Mouse (Mus musculus) heart, adult 2 months (tissue): ENCODE results near the gene Mrc1. TPM values are rescaled to one million over a fixed set of nuclear protein-coding genes. Genes with fewer than 3 reads are reported as not detected.

Source experiments
- DNase-seq, 2 experiments: peaks; one replicate each; pipeline ENCODE4 v3.0.0; 2021
- H3K27ac ChIP-seq: fragments of 200-600 bp; 2 replicates; pipeline ENCODE4 v1.8.1; 2022
- H3K27me3 ChIP-seq: fragments of 200-500 bp; 2 replicates; pipeline ENCODE4 v1.6.1; 2012; ENCODE audit warnings: mild to moderate bottlenecking, low read length, inconsistent platforms, mixed read lengths; ENCODE audit not compliant: control insufficient read depth, insufficient read depth
- H3K36me3 ChIP-seq: fragments of 200-500 bp; 2 replicates; pipeline ENCODE4 v1.6.1; 2012; ENCODE audit warnings: low read length, inconsistent platforms; ENCODE audit not compliant: control insufficient read depth, insufficient read depth
- H3K4me1 ChIP-seq: fragments of 200-500 bp; 2 replicates; pipeline ENCODE4 v1.6.1; 2011; ENCODE audit warnings: low read length; ENCODE audit not compliant: control insufficient read depth, insufficient read depth
- H3K4me3 ChIP-seq: fragments of 200-600 bp; 2 replicates; pipeline ENCODE4 v1.8.1; 2022
- H3K79me2 ChIP-seq: fragments of 200-500 bp; replicated peaks from 2 replicates; pipeline ENCODE4 v1.6.1; 2012; ENCODE audit warnings: mild to moderate bottlenecking, inconsistent platforms, low read length, moderate library complexity, mixed read lengths; ENCODE audit not compliant: control insufficient read depth, insufficient read depth
- H3K9ac ChIP-seq: fragments of 200-500 bp; 2 replicates; pipeline ENCODE4 v1.6.1; 2012; ENCODE audit warnings: low read depth, mild to moderate bottlenecking, control low read depth, inconsistent platforms, low read length, mixed read lengths
- CTCF ChIP-seq: fragments of 200-600 bp; IDR thresholded peaks from 2 replicates; pipeline ENCODE4 v1.8.1; 2022; ENCODE audit warnings: antibody characterized with exemption, mild to moderate bottlenecking, moderate library complexity
- EP300 ChIP-seq: fragments of 200-500 bp; IDR thresholded peaks from 2 replicates; pipeline ENCODE4 v1.6.1; 2011; ENCODE audit warnings: low read depth, low read length, control low read depth; ENCODE audit not compliant: insufficient read depth
- POLR2A ChIP-seq: fragments of 200-500 bp; IDR thresholded peaks from 2 replicates; pipeline ENCODE4 v1.6.1; 2011; ENCODE audit warnings: mild to moderate bottlenecking, low read depth, low read length, control low read depth; ENCODE audit not compliant: insufficient read depth
- WGBS: fragments of 180-500 bp; shearing (Covaris S2); methylation state at CpG from one replicate; pipeline ENCODE4 v1.1.7; 2018; 5-methylcytosine and 5-hydroxymethylcytosine counted together
- intact Hi-C: fragments of 180-260 bp; cut with DNase I; formaldehyde crosslinking; loops from one replicate; pipeline ENCODE4 v1.15.1; 2025
- microRNA-seq, 2 experiments: library from miRNA; unstranded; fragments of <30 nt; microRNA quantifications; one replicate each; pipeline ENCODE4 v1.2.0; 2021
- polyA plus RNA-seq: library from polyadenylated mRNA; depleted of rRNA; stranded (reverse); fragments of >200 nt; gene quantifications from 2 replicates; pipeline ENCODE4 v1.2.3, GENCODE M21; 2012; rRNA removed
- total RNA-seq, 2 experiments: library from RNA; stranded (reverse); gene quantifications; 2 replicates each; pipeline ENCODE4 v1.2.3; 2021

Mrc1 gene
- total and polyA plus RNA-seq, 3 experiments = 3.9 to 20.3 (median 16.9) TPM

DNA sequence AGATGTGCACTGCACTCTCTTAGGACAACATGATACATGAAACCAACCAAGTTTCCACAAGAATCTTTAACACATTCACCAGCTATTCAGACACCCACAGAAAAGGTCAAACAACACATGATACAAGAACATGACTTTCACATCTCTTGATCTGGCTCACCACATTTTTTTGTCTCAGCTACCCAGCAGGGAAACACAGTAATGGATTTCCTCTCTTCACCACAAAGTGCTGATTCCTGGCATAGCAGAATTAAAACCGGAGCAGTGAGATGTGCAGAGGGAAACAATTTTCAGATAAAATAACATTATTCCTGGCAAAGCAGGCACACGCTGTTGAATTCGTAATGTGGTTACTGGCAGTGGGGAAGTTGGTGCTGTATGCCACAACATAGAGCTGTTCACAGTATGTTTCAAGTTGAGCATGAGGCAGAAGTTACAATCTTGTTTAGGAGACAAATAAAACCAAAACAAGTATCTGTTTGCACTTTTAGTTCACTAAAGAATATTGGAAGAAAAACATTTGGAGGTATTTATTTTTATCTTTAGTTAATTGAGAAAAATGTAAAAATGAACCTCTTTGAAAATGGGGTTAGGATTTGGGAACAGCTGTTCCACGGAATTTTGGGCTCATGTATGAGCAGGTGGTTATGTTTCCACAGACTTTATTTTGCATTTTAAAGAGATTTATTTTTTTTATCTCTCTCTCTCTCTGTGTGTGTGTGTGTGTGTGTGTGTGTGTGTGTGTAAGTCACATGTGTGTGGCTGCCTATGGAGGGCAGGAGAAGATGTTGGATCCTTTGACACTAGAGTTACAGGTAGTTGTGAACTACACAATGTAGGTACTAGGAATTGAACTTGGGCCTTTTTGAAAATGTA is 83.6 kb downstream of the Mrc1 start:
- WGBS = 68% methylated on average over 4 of the region's 4 CpGs
- intact Hi-C loops = loop anchor here (10.0 kb wide), 1 partner anchor 362 kb away; no protein-coding TSS in a partner anchor
- TF ChIP-seq EP300 = no peak
- no peak for TF ChIP-seq POLR2A
- TF ChIP-seq CTCF = no peak
- Histone ChIP-seq H3K79me2 (no peaks in the 10 kb centered on the region), H3K9ac (no peak overlapping the region), H3K4me1 (no peaks in the 10 kb centered on the region), H3K27me3 (no peaks in the 10 kb centered on the region), H3K36me3 (no peaks in the 10 kb centered on the region), H3K27ac (no peak overlapping the region), H3K4me3 (no peak overlapping the region)
- no peak for DNase-seq

DNA sequence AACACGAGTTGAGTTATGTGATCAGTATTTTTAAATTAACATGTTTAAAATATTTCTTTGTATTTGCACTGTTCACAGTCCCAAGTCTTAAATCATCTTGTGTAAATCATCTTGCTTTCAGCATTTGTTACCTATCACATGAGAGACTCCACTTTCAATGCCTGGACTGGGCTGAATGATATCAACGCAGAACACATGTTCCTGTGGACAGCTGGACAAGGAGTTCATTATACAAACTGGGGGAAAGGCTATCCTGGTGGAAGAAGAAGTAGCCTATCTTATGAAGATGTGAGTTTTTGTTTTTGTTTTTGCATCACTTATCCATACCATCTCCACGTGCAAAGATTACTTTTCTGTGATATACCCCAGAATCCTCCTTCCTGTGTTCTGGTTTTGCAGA is 85.9 kb downstream of the Mrc1 start:
- Histone ChIP-seq H3K27ac (no peak overlapping the region), H3K9ac (no peak overlapping the region), H3K4me1 (no peaks in the 10 kb centered on the region), H3K36me3 (no peaks in the 10 kb centered on the region), H3K27me3 (no peaks in the 10 kb centered on the region), H3K79me2 (no peaks in the 10 kb centered on the region), H3K4me3 (no peak overlapping the region)
- DNase-seq = no peak
- 66% methylated on average over 3 of the region's 3 CpGs for WGBS
- intact Hi-C loops = loop anchor here (10.0 kb wide), 1 partner anchor 360 kb away; no protein-coding TSS in a partner anchor
- TF ChIP-seq EP300 (no peak), POLR2A (no peak), CTCF (no peak)

DNA sequence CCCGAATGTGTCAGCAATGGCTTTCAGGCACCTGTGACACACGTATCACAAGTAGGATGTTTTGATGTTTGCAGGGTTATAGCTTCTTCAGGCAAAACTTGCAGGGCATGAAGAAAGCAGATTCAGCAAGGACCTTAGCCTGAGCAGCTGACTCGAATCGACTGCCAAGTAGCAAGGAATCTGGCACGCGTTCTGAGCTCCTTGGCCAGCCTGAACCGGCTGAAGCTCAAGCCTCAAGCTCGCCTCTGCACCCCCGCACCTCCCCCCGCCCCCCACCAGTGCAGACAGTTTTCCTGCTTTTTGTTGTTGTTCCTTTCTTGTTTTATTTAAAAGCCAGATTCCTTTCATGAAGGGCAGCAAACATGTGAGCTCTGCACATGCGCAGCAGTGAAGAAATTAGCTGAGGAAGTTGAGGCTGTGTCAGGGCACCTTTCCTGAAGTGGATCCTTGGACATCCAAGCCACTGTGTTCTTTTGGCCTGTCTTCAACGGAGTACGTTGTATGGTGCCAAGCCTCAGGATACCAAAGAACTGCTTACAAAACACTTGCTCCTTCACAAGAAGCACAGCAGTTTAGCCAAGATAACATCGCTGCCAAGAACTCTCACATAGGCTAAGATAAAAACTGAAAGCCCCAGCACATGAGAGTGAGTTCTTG is 112.6 kb downstream of the Mrc1 start:
- Histone ChIP-seq H3K79me2 (no peaks in the 10 kb centered on the region), H3K36me3 (no peaks in the 10 kb centered on the region), H3K27ac (peak overlapping the region; percentile 5), H3K4me1 (peaks cover 2% of the 10 kb centered on the region), H3K4me3 (0 out of 2 replicates have a peak overlapping the region, but pooled peaks have one; percentile 10), H3K9ac (no peak overlapping the region), H3K27me3 (no peaks in the 10 kb centered on the region)
- intact Hi-C loops = no loop called here
- 27% methylated on average over 14 of the region's 14 CpGs for WGBS
- TF ChIP-seq EP300 = 0 out of 2 replicates have a peak, but pooled peaks have one; percentile 21
- TF ChIP-seq CTCF = no peak
- peak; percentile 78 to 83 for DNase-seq

DNA sequence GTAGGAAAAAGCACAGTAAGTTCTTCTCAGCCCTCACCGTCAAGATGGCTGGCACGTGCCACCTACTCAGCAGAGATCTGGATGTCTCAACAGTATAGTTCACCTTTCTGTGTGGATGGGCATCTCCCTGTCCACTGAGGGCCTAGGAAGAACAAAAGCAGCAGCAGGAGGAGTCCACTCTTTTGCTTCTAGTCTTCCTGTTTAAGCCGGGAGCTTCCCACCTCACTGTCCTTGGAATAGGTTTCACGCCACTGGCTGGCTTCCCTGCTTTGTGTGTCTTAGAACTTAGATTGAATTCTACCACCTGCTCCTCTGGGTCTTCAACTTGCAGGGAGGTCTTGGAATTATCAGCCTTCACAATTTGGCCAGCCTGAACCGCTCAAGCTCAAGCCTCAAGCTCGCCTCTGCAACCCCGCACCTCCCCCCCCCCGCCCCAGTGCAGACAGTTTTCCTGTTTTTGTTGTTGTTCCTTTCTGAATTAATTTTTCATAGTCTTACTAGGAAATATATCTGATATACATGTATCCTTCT is 113.2 kb downstream of the Mrc1 start:
- 64% methylated on average over 8 of the region's 8 CpGs for WGBS
- peak overlapping the region; percentile 5 for H3K27ac ChIP-seq
- no peak overlapping the region for H3K4me3 ChIP-seq
- intact Hi-C loops = no loop called here
- H3K9ac ChIP-seq = no peak overlapping the region
- no peaks in the 10 kb centered on the region for H3K36me3 ChIP-seq
- H3K27me3 ChIP-seq = no peaks in the 10 kb centered on the region
- peaks cover 2% of the 10 kb centered on the region for H3K4me1 ChIP-seq
- no peak for TF ChIP-seq CTCF
- TF ChIP-seq EP300 = no peak
- no peak for TF ChIP-seq POLR2A
- peak; percentile 35 to 38 for DNase-seq
- H3K79me2 ChIP-seq = no peaks in the 10 kb centered on the region

Small RNA genes lying within 50 kb of the gene (microRNA-seq; reads per million reads assigned to microRNA genes)
- 10.8 to 18.0 reads per million in 2 experiments for gene Mir511

Other genes with a start within 250 kb of the Mrc1 start
- 10 to 100 TPM; 69.3 to 71.0 TPM for gene Hacd1, start 173.3 kb upstream of the Mrc1 start, total RNA-seq
- gene Hacd1, start 173.3 kb upstream of the Mrc1 start, polyA plus RNA-seq = 95.8 and 170 TPM in 2 replicates
- gene Stam, start 155.3 kb upstream of the Mrc1 start, total RNA-seq = 10 to 100 TPM; 23.0 to 23.9 TPM
- gene Stam, start 155.3 kb upstream of the Mrc1 start, polyA plus RNA-seq = 8.8 and 13.9 TPM in 2 replicates
- gene Tmem236, start 54.9 kb upstream of the Mrc1 start, total RNA-seq = under 1 TPM in 1 of 2 experiments, not detected in 1; 0.08 TPM
- not detected in 2 replicates for gene Tmem236, start 54.9 kb upstream of the Mrc1 start, polyA plus RNA-seq
- gene Slc39a12, start 158.9 kb downstream of the Mrc1 start, total RNA-seq = under 1 TPM; 0.08 to 0.32 TPM
- gene Slc39a12, start 158.9 kb downstream of the Mrc1 start, polyA plus RNA-seq = not detected in 2 replicates